Mouse (Mus musculus) intestine, embryonic 15.5 days (tissue): ENCODE data around the gene Tlx3. TPM values are rescaled to one million over a fixed set of nuclear protein-coding genes. Genes with fewer than 3 reads are reported as not detected.

Experiments
- ATAC-seq: fragments of 200-750 bp; cut with Nextera tagmentation; 2 replicates; pipeline ENCODE4 v1.8.0; 2017; ENCODE audit warnings: moderate TSS enrichment, moderate library complexity
- H3K27ac ChIP-seq: fragments of 300-500 bp; sonication (generic); 2 replicates; pipeline ENCODE4 v1.5.1; 2015; ENCODE audit warnings: mild to moderate bottlenecking, inconsistent platforms
- H3K27me3 ChIP-seq: fragments of 300-500 bp; sonication (generic); replicated peaks from 2 replicates; pipeline ENCODE4 v1.6.1; 2015; ENCODE audit warnings: inconsistent platforms
- H3K36me3 ChIP-seq: fragments of 300-500 bp; sonication (generic); 2 replicates; pipeline ENCODE4 v1.6.1; 2015; ENCODE audit warnings: inconsistent platforms
- H3K4me1 ChIP-seq: fragments of 300-500 bp; sonication (generic); replicated peaks from 2 replicates; pipeline ENCODE4 v1.6.1; 2015; ENCODE audit warnings: inconsistent platforms
- H3K4me2 ChIP-seq: fragments of 300-500 bp; sonication (generic); replicated peaks from 2 replicates; pipeline ENCODE4 v1.6.1; 2015; ENCODE audit warnings: mild to moderate bottlenecking, inconsistent platforms
- H3K4me3 ChIP-seq: fragments of 300-500 bp; sonication (generic); replicated peaks from 2 replicates; pipeline ENCODE4 v1.5.1; 2015; ENCODE audit warnings: inconsistent platforms
- H3K9ac ChIP-seq: fragments of 300-500 bp; sonication (generic); 2 replicates; pipeline ENCODE4 v1.6.1; 2015; ENCODE audit warnings: inconsistent platforms
- H3K9me3 ChIP-seq: fragments of 300-500 bp; sonication (generic); 2 replicates; pipeline ENCODE4 v1.6.1; 2016; ENCODE audit warnings: inconsistent platforms
- WGBS: fragments of 180-500 bp; shearing (Covaris S2); methylation state at CpG from one replicate; pipeline ENCODE4 v1.1.7; 2015; 5-methylcytosine and 5-hydroxymethylcytosine counted together
- polyA plus RNA-seq: library from polyadenylated mRNA; unstranded; fragments of >200 nt; fragmentation: Nextera tagmentation; extraction: Ambion mirVana; gene quantifications from 2 replicates; pipeline ENCODE4 v1.2.1, GENCODE M21; 2015

Tlx3 gene
- polyA plus RNA-seq, 1 experiment from 2014 or later = 0.26 TPM

DNA sequence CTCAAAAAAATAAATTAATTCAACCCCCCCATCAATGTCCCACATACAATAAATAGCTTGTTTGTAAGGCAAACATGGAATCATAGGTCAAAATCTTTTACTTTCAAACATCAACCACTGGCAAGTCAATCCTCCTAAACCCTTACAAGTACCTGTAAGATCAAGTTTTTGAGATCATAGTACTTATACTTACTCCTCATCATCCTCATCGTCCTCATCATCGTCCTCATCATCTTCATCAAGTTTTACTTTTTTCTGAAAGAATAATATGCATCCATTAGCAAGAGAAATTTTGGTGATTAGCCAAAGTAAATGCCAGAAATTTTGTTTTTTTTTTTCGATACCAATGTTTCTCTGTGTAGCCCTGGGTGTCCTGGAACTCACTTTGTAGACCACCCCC lies 43.6 kb downstream of the Tlx3 start:
- Histone ChIP-seq H3K36me3 (peaks cover 11% of the 10 kb centered on the region; the same call in 1 of the 2 replicates), H3K4me3 (no peak overlapping the region), H3K4me2 (no peak overlapping the region), H3K27me3 (no peaks in the 10 kb centered on the region), H3K27ac (no peak overlapping the region), H3K9me3 (no peaks in the 10 kb centered on the region), H3K9ac (no peak overlapping the region), H3K4me1 (no peaks in the 10 kb centered on the region)
- 89% methylated on average over 3 of the region's 3 CpGs for WGBS
- ATAC-seq = no peak

GRCm38 (mm10) chr11:33157453-33158196 lies 45.8 kb downstream of the Tlx3 start:
- no peak for ATAC-seq
- Histone ChIP-seq H3K36me3 (peaks cover 18% of the 10 kb centered on the region), H3K9me3 (no peaks in the 10 kb centered on the region), H3K4me2 (no peak overlapping the region), H3K9ac (no peak overlapping the region; the same call in 1 of the 2 replicates), H3K27me3 (no peaks in the 10 kb centered on the region), H3K4me3 (no peak overlapping the region), H3K4me1 (no peaks in the 10 kb centered on the region), H3K27ac (no peak overlapping the region)
- 65% methylated on average over 2 of the region's 2 CpGs for WGBS

- Histone ChIP-seq H3K27ac (no peak overlapping the region), H3K4me2 (no peak overlapping the region), H3K36me3 (peaks cover 25% of the 10 kb centered on the region), H3K27me3 (no peaks in the 10 kb centered on the region), H3K9me3 (no peaks in the 10 kb centered on the region), H3K4me3 (no peak overlapping the region), H3K4me1 (no peaks in the 10 kb centered on the region), H3K9ac (no peak overlapping the region)
- ATAC-seq = no peak
- 71% methylated on average over 4 of the region's 4 CpGs for WGBS
Measured at GRCm38 (mm10) chr11:33156436-33157015, 46.9 kb downstream of the Tlx3 start.

DNA sequence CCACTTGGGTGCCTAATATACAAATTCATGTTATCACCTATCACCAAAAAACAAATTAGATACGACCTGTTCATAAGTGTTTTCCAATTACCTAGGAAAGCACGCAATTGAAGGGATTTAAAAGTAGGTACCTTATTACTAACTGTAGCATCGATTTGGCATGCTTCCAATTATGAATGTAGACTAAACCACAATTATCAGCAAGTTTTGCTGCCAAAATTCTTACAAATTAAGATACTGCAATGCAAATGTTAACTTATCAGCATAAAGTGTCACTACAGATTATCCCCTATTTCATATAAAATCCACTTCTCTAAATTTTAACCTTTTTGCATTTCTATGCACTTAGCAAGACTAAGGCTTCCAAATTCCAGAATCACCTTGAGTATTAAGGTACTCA lies 48.9 kb downstream of the Tlx3 start:
- no peaks in the 10 kb centered on the region for H3K9me3 ChIP-seq
- ATAC-seq = no peak
- no peaks in the 10 kb centered on the region for H3K27me3 ChIP-seq
- H3K9ac ChIP-seq = no peak overlapping the region
- H3K4me3 ChIP-seq = no peak overlapping the region
- peaks cover 30% of the 10 kb centered on the region for H3K36me3 ChIP-seq
- 85% methylated on average over 3 of the region's 3 CpGs for WGBS
- no peaks in the 10 kb centered on the region for H3K4me1 ChIP-seq
- no peak overlapping the region for H3K27ac ChIP-seq
- H3K4me2 ChIP-seq = no peak overlapping the region

DNA sequence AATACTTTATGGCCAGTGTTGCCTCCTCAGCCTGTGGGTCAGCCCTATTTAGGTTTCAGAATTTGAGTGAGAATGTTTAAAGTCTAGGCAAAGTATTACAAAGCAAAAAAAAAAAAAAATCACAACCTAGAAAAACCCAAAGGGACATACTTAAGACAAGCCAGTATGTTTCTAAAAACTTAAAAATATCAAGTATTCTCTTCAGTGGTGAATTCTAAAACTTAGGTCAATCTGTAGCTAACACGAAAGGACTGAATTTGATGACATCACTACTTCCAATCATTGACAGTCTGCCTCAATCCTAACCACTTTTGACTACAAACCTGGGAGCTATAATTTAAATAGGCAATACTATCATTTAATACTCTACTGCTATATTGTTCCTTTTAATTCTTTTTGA lies 50.4 kb downstream of the Tlx3 start:
- Histone ChIP-seq H3K27me3 (peaks cover under 1% of the 10 kb centered on the region; the same call in 1 of the 2 replicates), H3K4me1 (peaks cover 3% of the 10 kb centered on the region; the same call in 1 of the 2 replicates), H3K4me2 (no peak overlapping the region), H3K36me3 (peaks cover 30% of the 10 kb centered on the region), H3K9me3 (no peaks in the 10 kb centered on the region), H3K27ac (no peak overlapping the region), H3K4me3 (no peak overlapping the region), H3K9ac (no peak overlapping the region)
- no peak for ATAC-seq
- 81% methylated on average over 1 of the region's 1 CpGs for WGBS

DNA sequence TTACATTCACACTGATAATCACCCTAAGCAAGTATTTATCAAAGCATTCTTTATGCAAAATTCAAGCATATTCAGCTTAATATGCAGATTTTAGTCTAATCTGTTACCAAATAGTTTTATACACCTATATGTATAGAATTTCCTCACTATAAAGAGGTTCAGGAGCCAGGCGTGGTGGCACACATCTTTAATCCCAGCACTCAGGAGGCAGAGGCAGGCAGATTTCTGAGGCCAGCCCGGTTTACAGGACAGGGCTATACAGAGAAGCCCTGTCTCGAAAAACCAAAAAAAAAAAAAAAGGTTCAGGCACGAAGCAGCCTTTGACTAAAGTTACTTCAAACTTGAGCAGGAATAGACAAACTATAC lies 51.6 kb downstream of the Tlx3 start:
- 77% methylated on average over 4 of the region's 4 CpGs for WGBS
- peaks cover 13% of the 10 kb centered on the region for H3K27me3 ChIP-seq
- peaks cover 13% of the 10 kb centered on the region for H3K4me1 ChIP-seq
- peaks cover 27% of the 10 kb centered on the region for H3K36me3 ChIP-seq
- ATAC-seq = no peak
- no peaks in the 10 kb centered on the region for H3K9me3 ChIP-seq
- no peak overlapping the region for H3K4me2 ChIP-seq
- H3K9ac ChIP-seq = no peak overlapping the region
- no peak overlapping the region for H3K27ac ChIP-seq
- no peak overlapping the region for H3K4me3 ChIP-seq

DNA sequence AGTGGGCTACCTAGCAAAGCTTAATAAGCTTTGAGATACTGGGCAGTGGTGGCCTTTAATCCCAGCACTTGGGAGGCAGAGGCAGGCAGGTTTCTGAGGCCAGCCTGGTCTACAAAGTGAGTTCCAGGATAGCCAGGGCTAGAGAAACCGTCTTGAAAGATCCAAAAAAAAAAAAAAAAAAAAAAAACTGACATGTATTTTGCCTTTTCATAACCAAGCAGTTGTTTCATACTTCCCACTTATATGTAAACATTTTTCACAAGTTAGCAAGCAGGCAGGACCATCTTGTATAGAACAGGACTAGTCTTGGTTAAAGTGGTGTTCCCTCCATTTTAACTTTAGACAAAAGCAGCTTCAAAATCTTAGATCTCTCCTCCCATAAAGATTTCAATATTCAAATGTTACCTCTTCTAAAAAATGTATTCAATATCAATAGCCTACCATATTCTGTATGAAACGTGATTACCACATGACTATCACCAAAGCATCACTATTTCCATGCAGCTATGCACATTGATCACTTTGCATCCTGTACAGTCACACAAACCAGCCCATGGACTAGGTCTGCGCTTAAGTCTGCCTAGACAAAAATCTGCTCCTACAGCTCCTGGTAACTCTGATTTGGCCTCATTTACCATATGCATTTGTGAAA lies 52.1 kb downstream of the Tlx3 start:
- H3K27me3 ChIP-seq = peaks cover 16% of the 10 kb centered on the region
- no peaks in the 10 kb centered on the region for H3K9me3 ChIP-seq
- peaks cover 16% of the 10 kb centered on the region for H3K4me1 ChIP-seq
- ATAC-seq = no peak
- no peak overlapping the region for H3K9ac ChIP-seq
- no peak overlapping the region for H3K27ac ChIP-seq
- no peak overlapping the region for H3K4me2 ChIP-seq
- H3K36me3 ChIP-seq = peaks cover 22% of the 10 kb centered on the region
- no peak overlapping the region for H3K4me3 ChIP-seq
- 70% methylated on average over 3 of the region's 3 CpGs for WGBS

Other genes with a start within 250 kb of the Tlx3 start
- gene Fgf18, start 56.2 kb downstream of the Tlx3 start, polyA plus RNA-seq = 1.9 and 2.4 TPM in 2 replicates
- 950 and 1,035 TPM in 2 replicates for gene Npm1, start 40.4 kb downstream of the Tlx3 start, polyA plus RNA-seq
- gene Gm12117, start 73.1 kb upstream of the Tlx3 start, polyA plus RNA-seq = not detected in 2 replicates